Mouse (Mus musculus) embryonic facial prominence, embryonic 13.5 days (tissue): ENCODE measurements around the gene Crebbp. TPM values are rescaled to one million over a fixed set of nuclear protein-coding genes. Genes with fewer than 3 reads are reported as not detected.
"Not testable (repeated sequence)": the region's sequence is repeated elsewhere in the genome, so short reads cannot be mapped to it uniquely, and the experiment has no call there.

Experiments
- ATAC-seq: fragments of 200-750 bp; cut with Nextera tagmentation; 2 replicates; pipeline ENCODE4 v1.8.0; 2017; ENCODE audit warnings: low read depth; ENCODE audit not compliant: insufficient number of reproducible peaks, insufficient read depth, low FRiP score, low TSS enrichment
- H3K27ac ChIP-seq: fragments of 300-500 bp; sonication (generic); 2 replicates; pipeline ENCODE4 v1.5.1; 2015; ENCODE audit warnings: moderate library complexity, mild to moderate bottlenecking, inconsistent platforms
- H3K27me3 ChIP-seq: fragments of 300-500 bp; sonication (generic); 2 replicates; pipeline ENCODE4 v1.6.1; 2015; ENCODE audit warnings: mild to moderate bottlenecking, inconsistent platforms
- H3K36me3 ChIP-seq: fragments of 300-500 bp; sonication (generic); 2 replicates; pipeline ENCODE4 v1.6.1; 2015; ENCODE audit warnings: mild to moderate bottlenecking, inconsistent platforms
- H3K4me1 ChIP-seq: fragments of 300-500 bp; sonication (generic); 2 replicates; pipeline ENCODE4 v1.6.1; 2015; ENCODE audit warnings: inconsistent platforms
- H3K4me2 ChIP-seq: fragments of 300-500 bp; sonication (generic); 2 replicates; pipeline ENCODE4 v1.6.1; 2015; ENCODE audit warnings: moderate library complexity, mild to moderate bottlenecking, inconsistent platforms
- H3K4me3 ChIP-seq: fragments of 300-500 bp; sonication (generic); 2 replicates; pipeline ENCODE4 v1.5.1; 2015; ENCODE audit warnings: mild to moderate bottlenecking, inconsistent platforms
- H3K9ac ChIP-seq: fragments of 300-500 bp; sonication (generic); 2 replicates; pipeline ENCODE4 v1.6.1; 2015; ENCODE audit warnings: mild to moderate bottlenecking, inconsistent platforms
- H3K9me3 ChIP-seq: fragments of 300-500 bp; sonication (generic); 2 replicates; pipeline ENCODE4 v1.6.1; 2016; ENCODE audit warnings: inconsistent platforms
- WGBS: fragments of 180-500 bp; shearing (Covaris S2); methylation state at CpG from one replicate; pipeline ENCODE4 v1.1.7; 2015; ENCODE audit warnings: mixed read lengths; 5-methylcytosine and 5-hydroxymethylcytosine counted together
- polyA plus RNA-seq: library from polyadenylated mRNA; unstranded; fragments of >200 nt; fragmentation: Nextera tagmentation; extraction: Ambion mirVana; gene quantifications from 2 replicates; pipeline ENCODE4 v1.2.1, GENCODE M21; 2015

Gene Crebbp
- polyA plus RNA-seq, 1 experiment from 2014 or later: 51.3 TPM

GRCm38 (mm10) chr16:4079656-4080055, 134.1 kb downstream of the Crebbp start:
- H3K4me2 ChIP-seq: no peak overlapping the region
- no peak overlapping the region for H3K9ac ChIP-seq
- H3K4me1 ChIP-seq: peaks cover 23% of the 10 kb centered on the region
- no peak overlapping the region for H3K4me3 ChIP-seq
- no peak for ATAC-seq
- no peak overlapping the region for H3K27ac ChIP-seq
- 78% methylated on average over 1 of the region's 1 CpGs for WGBS
- H3K27me3 ChIP-seq: no peaks in the 10 kb centered on the region
- H3K36me3 ChIP-seq: peaks cover 18% of the 10 kb centered on the region
- H3K9me3 ChIP-seq: no peaks in the 10 kb centered on the region

- 73% methylated on average over 10 of the region's 10 CpGs for WGBS
- Histone ChIP-seq H3K4me1 (peaks cover 23% of the 10 kb centered on the region), H3K4me3 (peak overlapping the region; percentile 88), H3K27ac (peak overlapping the region; percentile 89; the same call in 1 of the 2 replicates), H3K9ac (peak overlapping the region; percentile 89; the same call in 1 of the 2 replicates), H3K4me2 (peak overlapping the region; percentile 71)
- not testable (repeated sequence) for ATAC-seq, H3K36me3 ChIP-seq, H3K9me3 ChIP-seq, H3K27me3 ChIP-seq
These were observed 135.5 kb downstream of the Crebbp start for GRCm38 (mm10) chr16:4078302-4078701.

GRCm38 (mm10) chr16:4077384-4078061, 136.3 kb downstream of the Crebbp start, which contains the start of gene Trap1:
Trap1 (minus strand) TSS chr16:4077827.
- peak; percentile 95 for ATAC-seq
- Histone ChIP-seq H3K4me3 (peak within 1 kb of the TSS; percentile 88), H3K9me3 (no peaks in the 10 kb centered on the region), H3K27me3 (no peaks in the 10 kb centered on the region), H3K9ac (peak within 1 kb of the TSS; percentile 89), H3K4me1 (peaks cover 23% of the 10 kb centered on the region), H3K27ac (peak within 1 kb of the TSS; percentile 89), H3K4me2 (peak within 1 kb of the TSS; percentile 71), H3K36me3 (peaks cover 6% of the 10 kb centered on the region)
- WGBS: under 1% methylated on average over 58 of the region's 58 CpGs

GRCm38 (mm10) chr16:4074836-4075235, 139.0 kb downstream of the Crebbp start:
- WGBS: 80% methylated on average over 3 of the region's 3 CpGs
- Histone ChIP-seq H3K4me3 (no peak overlapping the region), H3K36me3 (no peaks in the 10 kb centered on the region), H3K4me1 (peaks cover 23% of the 10 kb centered on the region), H3K9me3 (no peaks in the 10 kb centered on the region), H3K4me2 (no peak overlapping the region), H3K27ac (no peak overlapping the region), H3K9ac (no peak overlapping the region), H3K27me3 (no peaks in the 10 kb centered on the region)
- no peak for ATAC-seq

- Histone ChIP-seq H3K9me3 (no peaks in the 10 kb centered on the region), H3K4me1 (peaks cover 23% of the 10 kb centered on the region), H3K27me3 (no peaks in the 10 kb centered on the region), H3K4me2 (no peak overlapping the region), H3K9ac (no peak overlapping the region), H3K27ac (no peak overlapping the region), H3K4me3 (no peak overlapping the region), H3K36me3 (no peaks in the 10 kb centered on the region)
- ATAC-seq: no peak
- 52% methylated on average over 6 of the region's 6 CpGs for WGBS
These were observed 139.5 kb downstream of the Crebbp start for GRCm38 (mm10) chr16:4074297-4074696.

- WGBS: 65% methylated on average over 8 of the region's 8 CpGs
- Histone ChIP-seq H3K9ac (no peak overlapping the region), H3K27me3 (no peaks in the 10 kb centered on the region), H3K4me2 (no peak overlapping the region), H3K36me3 (peaks cover 56% of the 10 kb centered on the region), H3K9me3 (no peaks in the 10 kb centered on the region), H3K4me1 (no peaks in the 10 kb centered on the region), H3K27ac (no peak overlapping the region), H3K4me3 (no peak overlapping the region)
- ATAC-seq: no peak
These were observed 145.2 kb downstream of the Crebbp start for GRCm38 (mm10) chr16:4068588-4068987.

GRCm38 (mm10) chr16:4064945-4065344, 148.9 kb downstream of the Crebbp start:
- H3K9ac ChIP-seq: no peak overlapping the region
- H3K36me3 ChIP-seq: peaks cover 89% of the 10 kb centered on the region
- no peak overlapping the region for H3K27ac ChIP-seq
- no peaks in the 10 kb centered on the region for H3K4me1 ChIP-seq
- no peak overlapping the region for H3K4me2 ChIP-seq
- no peaks in the 10 kb centered on the region for H3K9me3 ChIP-seq
- H3K27me3 ChIP-seq: no peaks in the 10 kb centered on the region
- H3K4me3 ChIP-seq: no peak overlapping the region
- no peak for ATAC-seq
- WGBS: 92% methylated on average over 4 of the region's 4 CpGs

GRCm38 (mm10) chr16:4053811-4054210, 160.0 kb downstream of the Crebbp start:
- no peak overlapping the region for H3K4me2 ChIP-seq
- H3K27ac ChIP-seq: no peak overlapping the region
- no peak for ATAC-seq
- H3K36me3 ChIP-seq: peaks cover 89% of the 10 kb centered on the region
- 84% methylated on average over 3 of the region's 3 CpGs for WGBS
- H3K9me3 ChIP-seq: no peaks in the 10 kb centered on the region
- no peak overlapping the region for H3K4me3 ChIP-seq
- H3K9ac ChIP-seq: no peak overlapping the region
- H3K4me1 ChIP-seq: no peaks in the 10 kb centered on the region
- H3K27me3 ChIP-seq: no peaks in the 10 kb centered on the region

GRCm38 (mm10) chr16:4052601-4053000, 161.2 kb downstream of the Crebbp start:
- no peak overlapping the region for H3K9ac ChIP-seq
- H3K27ac ChIP-seq: no peak overlapping the region
- no peaks in the 10 kb centered on the region for H3K27me3 ChIP-seq
- H3K4me3 ChIP-seq: no peak overlapping the region
- no peak for ATAC-seq
- 97% methylated on average over 4 of the region's 4 CpGs for WGBS
- H3K9me3 ChIP-seq: no peaks in the 10 kb centered on the region
- H3K4me2 ChIP-seq: no peak overlapping the region
- H3K4me1 ChIP-seq: no peaks in the 10 kb centered on the region
- H3K36me3 ChIP-seq: peaks cover 89% of the 10 kb centered on the region

GRCm38 (mm10) chr16:4045524-4045923, 168.3 kb downstream of the Crebbp start:
- Histone ChIP-seq H3K9ac (no peak overlapping the region), H3K4me3 (no peak overlapping the region), H3K9me3 (no peaks in the 10 kb centered on the region), H3K36me3 (peaks cover 95% of the 10 kb centered on the region), H3K4me1 (no peaks in the 10 kb centered on the region), H3K27me3 (no peaks in the 10 kb centered on the region), H3K27ac (no peak overlapping the region), H3K4me2 (no peak overlapping the region)
- no peak for ATAC-seq
- WGBS: 87% methylated on average over 4 of the region's 4 CpGs

- 92% methylated on average over 2 of the region's 2 CpGs for WGBS
- Histone ChIP-seq H3K27ac (no peak overlapping the region), H3K9ac (no peak overlapping the region), H3K36me3 (peaks cover 94% of the 10 kb centered on the region), H3K4me3 (no peak overlapping the region), H3K4me1 (no peaks in the 10 kb centered on the region), H3K9me3 (no peaks in the 10 kb centered on the region), H3K27me3 (no peaks in the 10 kb centered on the region), H3K4me2 (no peak overlapping the region)
- no peak for ATAC-seq
These were observed 169.7 kb downstream of the Crebbp start for GRCm38 (mm10) chr16:4044093-4044492.

GRCm38 (mm10) chr16:4041646-4042045, 172.2 kb downstream of the Crebbp start:
- Histone ChIP-seq H3K36me3 (peaks cover 93% of the 10 kb centered on the region), H3K27me3 (no peaks in the 10 kb centered on the region), H3K27ac (no peak overlapping the region), H3K4me2 (no peak overlapping the region), H3K4me3 (no peak overlapping the region), H3K9me3 (no peaks in the 10 kb centered on the region), H3K4me1 (no peaks in the 10 kb centered on the region), H3K9ac (no peak overlapping the region)
- 98% methylated on average over 4 of the region's 4 CpGs for WGBS
- no peak for ATAC-seq
